Mouse (Mus musculus) kidney, adult 2 months (tissue): ENCODE results near the gene Cdc5l.

Experiments
- CTCF ChIP-seq: fragments of 200-500 bp; conservative IDR thresholded peaks from 2 replicates; pipeline ENCODE4 v1.5.1; 2011; ENCODE audit warnings: low read depth, mild to moderate bottlenecking, control low read depth, low read length, moderate library complexity, mixed read lengths; ENCODE audit not compliant: insufficient read depth, insufficient read length
- POLR2A ChIP-seq: fragments of 200-500 bp; IDR thresholded peaks from one replicate; pipeline ENCODE4 v1.6.1; 2011; ENCODE audit warnings: low read depth, low read length, control low read depth

GRCm38 (mm10) chr17:45459062-45459461 is 25.5 kb upstream of the Cdc5l start:
- TF ChIP-seq CTCF (no peak), POLR2A (no peak)
